Mouse (Mus musculus): ENCODE results near the gene Dctn2. TPM values are rescaled to one million over a fixed set of nuclear protein-coding genes. Genes with fewer than 3 reads are reported as not detected.

Gene Dctn2
- polyA plus RNA-seq (2015; fragmentation: Nextera tagmentation; extraction: Ambion mirVana): 320 and 321 TPM in 2 replicates

- H3K27ac ChIP-seq (replicated peaks): peak within 1 kb of the TSS; percentile 91
- H3K9me3 ChIP-seq: no peaks in the 10 kb centered on the region
- peaks cover 3% of the 10 kb centered on the region; the same call in 1 of the 2 replicates for H3K27me3 ChIP-seq
- ATAC-seq (replicated peaks): peak; percentile 96
- peaks cover 26% of the 10 kb centered on the region for H3K36me3 ChIP-seq
- peak within 1 kb of the TSS; percentile 100 for H3K9ac ChIP-seq (replicated peaks)
- H3K4me2 ChIP-seq (replicated peaks): peak within 1 kb of the TSS; percentile 85
- H3K4me1 ChIP-seq: peaks cover 53% of the 10 kb centered on the region
- WGBS: under 1% methylated on average over 70 of the region's 70 CpGs
- peak within 1 kb of the TSS; percentile 100 for H3K4me3 ChIP-seq
Measured at GRCm38 (mm10) chr10:127266112-127267091, at the start of gene Dctn2. Gene Dctn2, plus strand, starts transcription at chr10:127266368.

GRCm38 (mm10) chr10:127216456-127216855 lies 49.7 kb upstream of the Dctn2 start:
- Histone ChIP-seq H3K4me3 (no peak overlapping the region), H3K4me1 (0 out of 2 replicates have a peak, but pooled peaks cover 3% of the 10 kb centered on the region), H3K27ac (replicated peaks) (no peak overlapping the region), H3K9me3 (no peaks in the 10 kb centered on the region), H3K4me2 (replicated peaks) (no peak overlapping the region), H3K9ac (replicated peaks) (no peak overlapping the region), H3K36me3 (no peaks in the 10 kb centered on the region), H3K27me3 (no peaks in the 10 kb centered on the region)
- WGBS: 94% methylated on average over 11 of the region's 11 CpGs
- no peak for ATAC-seq (replicated peaks)

- no peaks in the 10 kb centered on the region for H3K9me3 ChIP-seq
Measured at GRCm38 (mm10) chr10:127217177-127217576, 49.0 kb upstream of the Dctn2 start.

GRCm38 (mm10) chr10:127218339-127218738 lies 47.8 kb upstream of the Dctn2 start:
- H3K27ac ChIP-seq (replicated peaks): no peak overlapping the region
- no peak overlapping the region for H3K9ac ChIP-seq (replicated peaks)
- WGBS: 86% methylated on average over 2 of the region's 2 CpGs
- ATAC-seq (replicated peaks): no peak
- no peaks in the 10 kb centered on the region for H3K9me3 ChIP-seq
- H3K4me2 ChIP-seq (replicated peaks): no peak overlapping the region
- H3K27me3 ChIP-seq: no peaks in the 10 kb centered on the region
- no peak overlapping the region for H3K4me3 ChIP-seq
- no peaks in the 10 kb centered on the region for H3K36me3 ChIP-seq
- no peaks in the 10 kb centered on the region for H3K4me1 ChIP-seq

More at GRCm38 (mm10) chr10:127217177-127217576, 49.0 kb upstream of the Dctn2 start:
- Histone ChIP-seq H3K4me2 (replicated peaks) (no peak overlapping the region), H3K27ac (replicated peaks) (no peak overlapping the region), H3K36me3 (no peaks in the 10 kb centered on the region), H3K9ac (replicated peaks) (no peak overlapping the region), H3K4me1 (no peaks in the 10 kb centered on the region), H3K4me3 (no peak overlapping the region), H3K27me3 (no peaks in the 10 kb centered on the region)
- ATAC-seq (replicated peaks): no peak

- H3K27ac ChIP-seq (replicated peaks): no peak overlapping the region
- 24% methylated on average over 6 of the region's 6 CpGs for WGBS
- no peaks in the 10 kb centered on the region for H3K27me3 ChIP-seq
- no peak overlapping the region for H3K4me2 ChIP-seq (replicated peaks)
- H3K9ac ChIP-seq (replicated peaks): no peak overlapping the region
- no peaks in the 10 kb centered on the region for H3K9me3 ChIP-seq
- no peak overlapping the region for H3K4me3 ChIP-seq
- ATAC-seq (replicated peaks): no peak
- H3K36me3 ChIP-seq: peaks cover 40% of the 10 kb centered on the region
- H3K4me1 ChIP-seq: no peaks in the 10 kb centered on the region
Measured at GRCm38 (mm10) chr10:127225213-127225612, 41.0 kb upstream of the Dctn2 start.

- Histone ChIP-seq H3K9me3 (no peaks in the 10 kb centered on the region), H3K9ac (replicated peaks) (no peak overlapping the region), H3K4me2 (replicated peaks) (no peak overlapping the region), H3K36me3 (peaks cover 45% of the 10 kb centered on the region), H3K27me3 (no peaks in the 10 kb centered on the region), H3K4me3 (no peak overlapping the region), H3K27ac (replicated peaks) (no peak overlapping the region), H3K4me1 (no peaks in the 10 kb centered on the region)
- ATAC-seq (replicated peaks): no peak
- 26% methylated on average over 10 of the region's 10 CpGs for WGBS
Measured at GRCm38 (mm10) chr10:127225732-127226131, 40.4 kb upstream of the Dctn2 start.

- Histone ChIP-seq H3K27me3 (no peaks in the 10 kb centered on the region), H3K9me3 (no peaks in the 10 kb centered on the region), H3K9ac (replicated peaks) (no peak overlapping the region), H3K4me2 (replicated peaks) (no peak overlapping the region), H3K36me3 (peaks cover 52% of the 10 kb centered on the region), H3K4me1 (no peaks in the 10 kb centered on the region), H3K27ac (replicated peaks) (no peak overlapping the region), H3K4me3 (no peak overlapping the region)
- WGBS: 75% methylated on average over 8 of the region's 8 CpGs
- ATAC-seq (replicated peaks): no peak
Measured at GRCm38 (mm10) chr10:127226318-127226895, 39.8 kb upstream of the Dctn2 start.

GRCm38 (mm10) chr10:127227163-127227562 lies 39.0 kb upstream of the Dctn2 start:
- Histone ChIP-seq H3K9ac (replicated peaks) (no peak overlapping the region), H3K27me3 (no peaks in the 10 kb centered on the region), H3K4me2 (replicated peaks) (no peak overlapping the region), H3K9me3 (no peaks in the 10 kb centered on the region), H3K4me1 (no peaks in the 10 kb centered on the region), H3K27ac (replicated peaks) (no peak overlapping the region), H3K36me3 (peaks cover 59% of the 10 kb centered on the region), H3K4me3 (no peak overlapping the region)
- WGBS: 84% methylated on average over 8 of the region's 8 CpGs
- ATAC-seq (replicated peaks): no peak

GRCm38 (mm10) chr10:127228897-127229296 lies 37.3 kb upstream of the Dctn2 start:
- WGBS: 22% methylated on average over 4 of the region's 4 CpGs
- ATAC-seq (replicated peaks): peak; percentile 27; the same call in 1 of the 2 replicates
- no peaks in the 10 kb centered on the region for H3K9me3 ChIP-seq

GRCm38 (mm10) chr10:127230693-127231092 lies 35.5 kb upstream of the Dctn2 start:
- Histone ChIP-seq H3K27ac (replicated peaks) (no peak overlapping the region), H3K4me2 (replicated peaks) (no peak overlapping the region), H3K4me3 (no peak overlapping the region), H3K9ac (replicated peaks) (no peak overlapping the region), H3K9me3 (no peaks in the 10 kb centered on the region), H3K36me3 (peaks cover 74% of the 10 kb centered on the region), H3K4me1 (no peaks in the 10 kb centered on the region), H3K27me3 (no peaks in the 10 kb centered on the region)
- WGBS: 91% methylated on average over 12 of the region's 12 CpGs
- ATAC-seq (replicated peaks): no peak

More at GRCm38 (mm10) chr10:127228897-127229296, 37.3 kb upstream of the Dctn2 start:
- Histone ChIP-seq H3K27ac (replicated peaks) (no peak overlapping the region), H3K4me3 (no peak overlapping the region), H3K4me2 (replicated peaks) (no peak overlapping the region), H3K36me3 (peaks cover 74% of the 10 kb centered on the region), H3K27me3 (no peaks in the 10 kb centered on the region), H3K4me1 (no peaks in the 10 kb centered on the region), H3K9ac (replicated peaks) (no peak overlapping the region)

GRCm38 (mm10) chr10:127231741-127232140 lies 34.4 kb upstream of the Dctn2 start:
- WGBS: 88% methylated on average over 14 of the region's 14 CpGs
- no peak overlapping the region for H3K9ac ChIP-seq (replicated peaks)
- ATAC-seq (replicated peaks): no peak
- H3K4me2 ChIP-seq (replicated peaks): no peak overlapping the region
- H3K36me3 ChIP-seq: peaks cover 76% of the 10 kb centered on the region
- H3K27me3 ChIP-seq: no peaks in the 10 kb centered on the region
- no peak overlapping the region for H3K4me3 ChIP-seq
- no peak overlapping the region for H3K27ac ChIP-seq (replicated peaks)
- no peaks in the 10 kb centered on the region for H3K9me3 ChIP-seq
- H3K4me1 ChIP-seq: no peaks in the 10 kb centered on the region

GRCm38 (mm10) chr10:127233141-127233540 lies 33.0 kb upstream of the Dctn2 start:
- Histone ChIP-seq H3K4me1 (no peaks in the 10 kb centered on the region), H3K36me3 (peaks cover 76% of the 10 kb centered on the region), H3K9ac (replicated peaks) (no peak overlapping the region), H3K4me3 (no peak overlapping the region), H3K9me3 (no peaks in the 10 kb centered on the region), H3K4me2 (replicated peaks) (no peak overlapping the region), H3K27me3 (no peaks in the 10 kb centered on the region), H3K27ac (replicated peaks) (no peak overlapping the region)
- no peak for ATAC-seq (replicated peaks)
- WGBS: 81% methylated on average over 9 of the region's 9 CpGs

Measured in forebrain, embryonic 15.5 days (tissue).